Mouse (Mus musculus) bone marrow macrophage, adult 2 months (primary cell): ENCODE measurements around the gene Olfr954.

Experiments used
- CTCF ChIP-seq: IDR thresholded peaks from 2 replicates; pipeline ENCODE4 v1.5.1; 2012; ENCODE audit warnings: low read depth, mild to moderate bottlenecking, low read length, moderate library complexity
- POLR2A ChIP-seq: IDR thresholded peaks from 2 replicates; pipeline ENCODE4 v1.6.1; 2012; ENCODE audit warnings: mild to moderate bottlenecking, low read depth, low read length, borderline replicate concordance

DNA sequence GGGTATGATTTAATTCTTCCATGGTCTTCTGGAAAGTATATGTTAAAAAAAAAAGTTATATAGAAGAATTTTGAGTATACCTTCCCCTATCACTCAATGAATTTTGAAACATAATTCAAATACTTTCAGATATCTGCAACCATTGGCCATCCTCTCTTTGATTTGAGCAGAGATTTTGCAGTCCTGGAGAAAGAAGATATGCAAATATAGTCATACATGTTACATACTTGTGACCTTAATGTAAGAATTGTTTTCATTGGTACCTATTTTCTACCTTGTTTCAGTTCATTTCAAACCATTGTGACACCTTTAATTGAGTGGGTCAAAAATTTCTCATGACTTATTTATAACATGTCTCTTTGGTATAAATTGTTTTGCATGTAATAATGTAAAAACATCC lies 29.5 kb upstream of the Olfr954 start, which contains the start of gene Olfr952:
- TF ChIP-seq CTCF (no peak), POLR2A (no peak)
